Mouse (Mus musculus) intestine, embryonic 14.5 days (tissue): ENCODE data around the gene Neurl1b. TPM values are rescaled to one million over a fixed set of nuclear protein-coding genes. Genes with fewer than 3 reads are reported as not detected.

Experiments
- ATAC-seq: fragments of 200-750 bp; cut with Nextera tagmentation; replicated peaks from 2 replicates; pipeline ENCODE4 v1.8.0; 2017; ENCODE audit warnings: low read depth, moderate number of reproducible peaks, moderate TSS enrichment, moderate library complexity; ENCODE audit not compliant: low FRiP score, low TSS enrichment
- DNase-seq: peaks from one replicate; pipeline ENCODE4 v3.0.0-alpha.2; 2018; ENCODE audit warnings: low spot score
- H3K27ac ChIP-seq: fragments of 300-500 bp; sonication (generic); 2 replicates; pipeline ENCODE4 v1.5.1; 2014; ENCODE audit warnings: low read depth, mild to moderate bottlenecking, control low read depth
- H3K27me3 ChIP-seq: fragments of 300-500 bp; sonication (generic); replicated peaks from 2 replicates; pipeline ENCODE4 v1.6.1; 2014; ENCODE audit warnings: low read length, control low read depth; ENCODE audit not compliant: control insufficient read depth, insufficient read depth
- H3K36me3 ChIP-seq: fragments of 300-500 bp; sonication (generic); 2 replicates; pipeline ENCODE4 v1.6.1; 2014; ENCODE audit warnings: low read length, control low read depth; ENCODE audit not compliant: control insufficient read depth, insufficient read depth
- H3K4me1 ChIP-seq: fragments of 300-500 bp; sonication (generic); replicated peaks from 2 replicates; pipeline ENCODE4 v1.6.1; 2014; ENCODE audit warnings: low read length, control low read depth, mixed read lengths; ENCODE audit not compliant: control insufficient read depth, insufficient read depth
- H3K4me2 ChIP-seq: fragments of 300-500 bp; sonication (generic); 2 replicates; pipeline ENCODE4 v1.6.1; 2014; ENCODE audit warnings: low read length
- H3K4me3 ChIP-seq: fragments of 300-500 bp; sonication (generic); 2 replicates; pipeline ENCODE4 v1.5.1; 2014; ENCODE audit warnings: low read depth, low read length, control low read depth, mixed read lengths
- H3K9ac ChIP-seq: fragments of 300-500 bp; sonication (generic); 2 replicates; pipeline ENCODE4 v1.6.1; 2014; ENCODE audit warnings: mild to moderate bottlenecking, low read length
- H3K9me3 ChIP-seq: fragments of 300-500 bp; sonication (generic); 2 replicates; pipeline ENCODE4 v1.6.1; 2016; ENCODE audit warnings: low read length, control low read depth; ENCODE audit not compliant: control insufficient read depth
- WGBS: fragments of 180-500 bp; shearing (Covaris S2); extraction: QIAGEN DNeasy Blood & Tissue Kit; methylation state at CpG from one replicate; pipeline ENCODE4 v1.1.7; 2014; 5-methylcytosine and 5-hydroxymethylcytosine counted together
- polyA plus RNA-seq: library from polyadenylated mRNA; unstranded; fragments of >200 nt; fragmentation: Nextera tagmentation; extraction: Ambion mirVana; gene quantifications from 2 replicates; pipeline ENCODE4 v1.2.1, GENCODE M21; 2014

The Neurl1b gene
- polyA plus RNA-seq, 1 experiment from 2014 or later: 3.1 TPM

DNA sequence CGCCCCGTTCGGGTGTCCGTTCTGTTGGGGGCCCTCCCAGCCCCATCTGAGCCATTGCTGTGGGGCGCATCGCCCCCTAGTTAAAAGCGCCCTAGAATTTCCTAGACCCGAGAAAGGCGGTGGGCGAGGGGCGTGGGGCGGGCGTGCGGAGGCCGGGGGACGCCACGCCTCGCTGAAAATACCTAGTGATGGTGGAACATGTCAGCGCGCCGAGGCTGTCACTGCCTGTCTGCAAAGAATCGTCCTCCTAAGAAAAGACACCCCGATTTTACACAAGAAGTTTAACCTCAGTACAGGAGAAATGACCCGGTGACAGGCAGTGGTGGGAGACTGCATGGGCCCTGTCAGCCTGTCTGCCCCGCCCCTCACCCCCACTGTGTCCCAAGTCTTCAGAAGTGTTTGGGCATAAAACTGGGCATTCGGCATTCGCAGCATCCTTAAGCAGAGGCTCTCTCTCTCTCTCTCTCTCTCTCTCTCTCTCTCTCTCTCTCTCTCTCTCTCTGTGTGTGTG, 781 bp downstream of the Neurl1b start:
- DNase-seq (peak; percentile 63), ATAC-seq (no peak)
- H3K4me1 ChIP-seq: peaks cover 11% of the 10 kb centered on the region
- no peaks in the 10 kb centered on the region for H3K9me3 ChIP-seq
- no peaks in the 10 kb centered on the region for H3K27me3 ChIP-seq
- no peaks in the 10 kb centered on the region for H3K36me3 ChIP-seq
- H3K4me2 ChIP-seq: peak overlapping the region; percentile 96
- H3K9ac ChIP-seq: peak overlapping the region; percentile 77
- peak overlapping the region; percentile 71 for H3K27ac ChIP-seq
- peak overlapping the region; percentile 79 for H3K4me3 ChIP-seq
- WGBS: 2% methylated on average over 27 of the region's 27 CpGs

DNA sequence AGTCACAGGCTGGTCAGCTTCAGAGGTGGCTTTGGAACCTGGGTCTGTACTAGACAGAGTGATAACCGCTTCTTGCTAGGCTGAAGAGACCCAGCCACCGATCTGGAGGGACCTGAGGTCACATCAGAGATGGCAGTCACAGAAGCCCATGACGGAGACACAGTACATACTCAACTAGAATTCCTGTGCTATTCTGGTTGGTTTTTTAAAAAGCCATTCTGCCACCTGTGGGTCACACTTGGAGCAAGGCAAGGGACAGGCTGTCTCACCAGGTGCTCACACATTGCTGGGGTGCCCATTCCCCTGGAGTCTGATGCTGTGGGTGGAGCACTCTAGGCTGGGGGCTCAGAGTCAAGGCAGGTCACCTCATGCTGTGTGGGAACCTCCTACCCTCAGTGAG, 1.5 kb downstream of the Neurl1b start:
- Histone ChIP-seq H3K4me3 (peak overlapping the region; percentile 79; the same call in 1 of the 2 replicates), H3K9ac (no peak overlapping the region), H3K9me3 (no peaks in the 10 kb centered on the region), H3K27me3 (no peaks in the 10 kb centered on the region), H3K36me3 (no peaks in the 10 kb centered on the region), H3K4me1 (peaks cover 11% of the 10 kb centered on the region), H3K27ac (no peak overlapping the region), H3K4me2 (peak overlapping the region; percentile 96)
- no peak for ATAC-seq
- DNase-seq: no peak
- WGBS: 66% methylated on average over 3 of the region's 3 CpGs

DNA sequence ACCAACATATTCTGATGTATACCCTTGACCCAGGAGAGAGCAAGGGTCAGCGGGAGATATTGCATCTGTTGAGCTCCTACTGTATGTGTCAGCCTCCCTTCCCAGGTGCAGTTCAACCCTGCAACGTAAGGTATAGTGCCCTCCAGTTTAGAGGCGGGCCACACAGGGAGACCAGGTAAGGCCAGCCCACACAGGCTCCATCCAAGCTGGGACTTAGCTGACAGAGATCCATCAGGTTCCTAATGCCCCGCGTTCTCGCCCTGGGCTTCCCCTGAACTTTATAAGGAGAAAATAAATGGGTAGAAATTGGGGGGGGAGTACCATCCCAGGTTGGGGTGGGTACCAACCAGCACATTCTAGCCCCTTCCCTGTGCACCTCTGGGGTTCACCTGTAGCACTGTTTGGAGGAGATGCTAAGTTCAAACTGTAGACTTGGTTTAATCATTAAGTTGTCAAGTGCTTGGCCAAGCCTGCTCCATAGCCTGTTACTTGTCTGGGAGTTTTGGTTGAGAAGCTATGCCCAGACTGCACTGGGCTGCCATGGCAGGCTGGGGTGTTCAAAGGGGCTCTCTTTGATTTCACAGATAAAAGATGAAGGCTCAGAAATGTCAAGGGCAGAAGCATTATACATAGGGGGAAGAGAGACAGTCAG, 3.3 kb downstream of the Neurl1b start:
- Histone ChIP-seq H3K4me3 (no peak overlapping the region), H3K9ac (no peak overlapping the region), H3K9me3 (no peaks in the 10 kb centered on the region), H3K36me3 (no peaks in the 10 kb centered on the region), H3K4me1 (peaks cover 11% of the 10 kb centered on the region), H3K27ac (no peak overlapping the region), H3K27me3 (no peaks in the 10 kb centered on the region), H3K4me2 (no peak overlapping the region)
- 81% methylated on average over 6 of the region's 6 CpGs for WGBS
- DNase-seq (no peak), ATAC-seq (no peak)

GRCm38 (mm10) chr17:26420491-26421247, 6.0 kb downstream of the Neurl1b start:
- H3K4me3 ChIP-seq: no peak overlapping the region
- no peaks in the 10 kb centered on the region for H3K9me3 ChIP-seq
- H3K36me3 ChIP-seq: no peaks in the 10 kb centered on the region
- 72% methylated on average over 7 of the region's 7 CpGs for WGBS
- no peak overlapping the region for H3K4me2 ChIP-seq
- no peak overlapping the region for H3K27ac ChIP-seq
- no peak for DNase-seq
- H3K27me3 ChIP-seq: no peaks in the 10 kb centered on the region
- peak; percentile 40; the same call in 1 of the 2 replicates for ATAC-seq
- H3K4me1 ChIP-seq: peaks cover 15% of the 10 kb centered on the region
- H3K9ac ChIP-seq: no peak overlapping the region

DNA sequence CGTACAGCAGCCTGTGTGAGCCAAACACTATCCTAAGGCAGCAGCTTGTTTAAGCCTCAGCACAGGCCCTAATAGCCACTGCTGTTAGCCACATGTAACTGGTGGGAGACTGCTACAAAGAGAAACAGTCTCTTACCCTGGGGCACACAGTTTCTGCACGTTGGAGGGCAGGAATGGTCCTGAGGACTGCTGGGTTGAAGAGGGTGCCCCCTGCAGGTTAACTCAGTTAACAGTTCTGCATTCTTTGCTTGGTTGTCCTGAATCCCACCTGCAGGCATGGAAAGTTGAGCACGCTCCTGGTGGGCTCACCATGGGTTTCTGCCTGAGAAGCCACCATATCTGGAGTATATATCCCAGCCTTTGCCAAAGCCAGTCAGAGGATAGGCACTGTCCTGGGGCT, 6.9 kb downstream of the Neurl1b start:
- Histone ChIP-seq H3K27me3 (no peaks in the 10 kb centered on the region), H3K4me3 (no peak overlapping the region), H3K9me3 (no peaks in the 10 kb centered on the region), H3K36me3 (no peaks in the 10 kb centered on the region), H3K4me2 (no peak overlapping the region), H3K27ac (no peak overlapping the region), H3K9ac (no peak overlapping the region), H3K4me1 (peaks cover 15% of the 10 kb centered on the region)
- ATAC-seq (no peak), DNase-seq (no peak)
- 49% methylated on average over 3 of the region's 3 CpGs for WGBS

- 65% methylated on average over 6 of the region's 6 CpGs for WGBS
- Histone ChIP-seq H3K4me3 (no peak overlapping the region), H3K4me1 (peaks cover 15% of the 10 kb centered on the region), H3K9ac (no peak overlapping the region), H3K4me2 (no peak overlapping the region), H3K36me3 (no peaks in the 10 kb centered on the region), H3K27ac (no peak overlapping the region), H3K27me3 (no peaks in the 10 kb centered on the region), H3K9me3 (no peaks in the 10 kb centered on the region)
- DNase-seq: no peak
- ATAC-seq: no peak
Observed at GRCm38 (mm10) chr17:26422390-26422789, 7.8 kb downstream of the Neurl1b start.

GRCm38 (mm10) chr17:26423967-26424641, 9.5 kb downstream of the Neurl1b start:
- ATAC-seq: no peak

DNA sequence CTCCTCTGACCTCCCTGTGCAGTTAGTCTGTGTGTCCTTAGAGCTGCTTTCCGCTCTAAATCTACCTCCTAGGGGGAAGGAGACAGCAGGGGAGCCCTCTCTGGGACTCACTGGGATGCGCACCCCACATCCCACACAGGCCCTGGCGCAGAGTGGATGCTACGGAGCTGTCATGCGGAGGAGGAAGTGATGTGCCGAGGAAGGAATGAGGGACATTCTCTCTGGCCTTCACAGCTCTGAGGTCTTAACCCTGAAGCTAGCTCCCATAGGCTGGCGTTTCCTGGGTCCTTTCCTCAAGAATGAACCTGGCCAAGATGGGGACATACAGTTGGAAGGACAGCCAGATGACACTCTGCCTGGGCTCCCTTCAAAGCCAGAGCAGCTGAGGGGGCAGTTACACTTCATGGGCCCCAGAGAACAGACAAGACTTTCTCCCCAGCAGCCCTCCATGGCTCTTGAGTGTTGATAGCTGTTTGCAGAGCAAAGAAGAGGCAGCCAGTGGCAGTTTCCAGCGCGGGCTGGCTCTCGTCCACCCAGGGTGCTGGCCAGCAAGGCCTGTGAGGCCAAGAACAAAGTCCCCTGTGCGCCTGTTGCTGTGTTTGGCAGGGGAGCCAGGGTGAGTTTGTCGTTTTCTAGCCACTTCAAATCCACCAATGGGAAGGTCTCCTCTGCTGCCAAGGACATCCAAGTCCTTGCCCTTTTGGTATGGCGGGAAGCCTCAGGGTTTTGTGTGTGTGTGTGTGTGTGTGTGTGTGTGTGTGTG, 10.5 kb downstream of the Neurl1b start:
- ATAC-seq: no peak
- no peak for DNase-seq
- no peak overlapping the region for H3K9ac ChIP-seq
- 72% methylated on average over 13 of the region's 13 CpGs for WGBS
- H3K4me1 ChIP-seq: peaks cover 18% of the 10 kb centered on the region
- H3K4me3 ChIP-seq: no peak overlapping the region
- H3K27me3 ChIP-seq: no peaks in the 10 kb centered on the region
- H3K36me3 ChIP-seq: no peaks in the 10 kb centered on the region
- no peaks in the 10 kb centered on the region for H3K9me3 ChIP-seq
- no peak overlapping the region for H3K27ac ChIP-seq
- no peak overlapping the region for H3K4me2 ChIP-seq

More at GRCm38 (mm10) chr17:26423967-26424641, 9.5 kb downstream of the Neurl1b start:
- H3K4me1 ChIP-seq: peaks cover 15% of the 10 kb centered on the region
- no peak overlapping the region for H3K9ac ChIP-seq
- no peak overlapping the region for H3K4me2 ChIP-seq
- no peaks in the 10 kb centered on the region for H3K36me3 ChIP-seq
- 41% methylated on average over 11 of the region's 11 CpGs for WGBS
- H3K27me3 ChIP-seq: no peaks in the 10 kb centered on the region
- DNase-seq: no peak
- H3K4me3 ChIP-seq: no peak overlapping the region
- no peaks in the 10 kb centered on the region for H3K9me3 ChIP-seq
- 0 out of 2 replicates have a peak overlapping the region, but pooled peaks have one; percentile 14 for H3K27ac ChIP-seq
